Mouse (Mus musculus) cortical plate, adult 2 months (tissue): ENCODE data around the gene Ube2j1.

Source experiments
- CTCF ChIP-seq: fragments of 200-500 bp; IDR thresholded peaks from 2 replicates; pipeline ENCODE4 v1.5.1; 2011; ENCODE audit warnings: mild to moderate bottlenecking, control low read depth, low read length; ENCODE audit not compliant: insufficient read depth; ENCODE audit errors: extremely low read depth
- POLR2A ChIP-seq: fragments of 200-500 bp; IDR thresholded peaks from 2 replicates; pipeline ENCODE4 v1.6.1; 2011; ENCODE audit warnings: mild to moderate bottlenecking, low read length, control low read depth; ENCODE audit not compliant: insufficient read depth; ENCODE audit errors: extremely low read depth

DNA sequence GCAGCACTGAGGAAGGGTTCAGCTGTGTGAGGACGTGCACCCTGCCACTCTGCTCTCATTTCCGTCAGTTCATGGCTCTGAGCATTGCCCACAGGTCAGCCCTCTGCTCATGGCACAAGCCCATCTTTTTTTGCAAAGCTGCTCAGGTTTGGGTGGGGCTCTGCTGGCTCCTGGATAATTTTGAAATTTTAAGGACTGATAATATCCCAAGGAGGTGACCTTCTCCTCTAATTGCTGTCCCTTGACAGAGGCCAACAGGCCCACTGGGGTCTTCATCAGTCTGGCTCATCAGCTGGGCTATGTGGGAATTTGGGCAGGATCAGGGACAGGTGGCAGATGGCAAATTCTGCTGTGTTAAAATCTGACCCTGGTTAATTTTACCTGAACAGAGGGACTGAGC lies 41.9 kb upstream of the Ube2j1 start:
- TF ChIP-seq CTCF (no peak), POLR2A (no peak)
